Mouse (Mus musculus) stomach, postnatal 0 days (tissue): ENCODE data around the gene Cnot2. TPM values are rescaled to one million over a fixed set of nuclear protein-coding genes. Genes with fewer than 3 reads are reported as not detected.

Experiments used
- ATAC-seq: fragments of 200-750 bp; cut with Nextera tagmentation; 2 replicates; pipeline ENCODE4 v1.8.0; 2017; ENCODE audit not compliant: low FRiP score, low TSS enrichment
- DNase-seq: peaks from one replicate; pipeline ENCODE4 v3.0.0-alpha.2; 2016; ENCODE audit warnings: low spot score
- H3K27ac ChIP-seq: fragments of 300-500 bp; sonication (generic); replicated peaks from 2 replicates; pipeline ENCODE4 v1.5.1; 2014; ENCODE audit warnings: mild to moderate bottlenecking, control low read depth
- H3K27me3 ChIP-seq: fragments of 300-500 bp; sonication (generic); 2 replicates; pipeline ENCODE4 v1.6.1; 2014; ENCODE audit warnings: low read length; ENCODE audit not compliant: control insufficient read depth, insufficient read depth
- H3K36me3 ChIP-seq: fragments of 300-500 bp; sonication (generic); 2 replicates; pipeline ENCODE4 v1.6.1; 2014; ENCODE audit warnings: low read length, mixed read lengths; ENCODE audit not compliant: control insufficient read depth, insufficient read depth
- H3K4me1 ChIP-seq: fragments of 300-500 bp; sonication (generic); replicated peaks from 2 replicates; pipeline ENCODE4 v1.6.1; 2014; ENCODE audit warnings: antibody characterized with exemption; ENCODE audit not compliant: control insufficient read depth, insufficient read depth
- H3K4me2 ChIP-seq: fragments of 300-500 bp; sonication (generic); replicated peaks from 2 replicates; pipeline ENCODE4 v1.6.1; 2014; ENCODE audit warnings: low read depth, mild to moderate bottlenecking, control low read depth, moderate library complexity
- H3K4me3 ChIP-seq: fragments of 300-500 bp; sonication (generic); 2 replicates; pipeline ENCODE4 v1.5.1; 2014; ENCODE audit warnings: low read depth, low read length, control low read depth
- H3K9ac ChIP-seq: fragments of 300-500 bp; sonication (generic); 2 replicates; pipeline ENCODE4 v1.6.1; 2014; ENCODE audit warnings: mild to moderate bottlenecking, low read length, control low read depth, mixed read lengths
- H3K9me3 ChIP-seq: fragments of 300-500 bp; sonication (generic); 2 replicates; pipeline ENCODE4 v1.6.1; 2016; ENCODE audit warnings: low read length; ENCODE audit not compliant: control insufficient read depth
- CTCF ChIP-seq: IDR thresholded peaks from 2 replicates; pipeline ENCODE4 v1.5.1; 2016; ENCODE audit warnings: antibody characterized with exemption, low read depth, mild to moderate bottlenecking, moderate library complexity
- EP300 ChIP-seq: optimal IDR thresholded peaks from 2 replicates; pipeline ENCODE3; 2016; ENCODE audit warnings: antibody characterized with exemption
- WGBS: fragments of 180-500 bp; shearing (Covaris S2); extraction: QIAGEN DNeasy Blood & Tissue Kit; methylation state at CpG from one replicate; pipeline ENCODE4 v1.1.7; 2014; 5-methylcytosine and 5-hydroxymethylcytosine counted together
- polyA plus RNA-seq: library from polyadenylated mRNA; unstranded; fragments of >200 nt; fragmentation: Nextera tagmentation; extraction: Ambion mirVana; gene quantifications from 2 replicates; pipeline ENCODE4 v1.2.1, GENCODE M21; 2015

Cnot2 gene
- polyA plus RNA-seq, 1 experiment from 2014 or later: 38.0 TPM

DNA sequence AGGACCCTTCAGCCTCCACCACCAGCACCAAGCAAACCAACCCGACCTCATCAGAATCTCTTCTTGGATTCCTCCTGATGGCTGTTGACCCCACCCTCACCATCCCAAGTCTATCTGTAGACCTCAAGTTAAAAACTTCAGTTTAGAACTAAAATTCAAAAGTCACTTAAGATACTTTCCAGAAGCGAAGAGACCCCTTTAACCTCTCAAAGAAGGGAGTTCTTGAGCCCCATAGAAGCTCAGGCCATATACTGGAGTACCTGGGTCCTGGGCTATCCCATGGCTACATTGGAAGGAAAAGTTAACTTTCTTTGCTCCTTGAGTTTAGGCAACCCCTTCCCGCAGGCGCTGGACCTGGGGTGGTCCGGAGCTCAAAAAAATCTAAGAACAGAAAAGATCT is 108.7 kb downstream of the Cnot2 start:
- H3K36me3 ChIP-seq: no peaks in the 10 kb centered on the region
- no peak overlapping the region for H3K27ac ChIP-seq
- DNase-seq: no peak
- no peaks in the 10 kb centered on the region for H3K9me3 ChIP-seq
- no peak for TF ChIP-seq CTCF
- TF ChIP-seq EP300: no peak
- peaks cover 2% of the 10 kb centered on the region; the same call in 1 of the 2 replicates for H3K4me1 ChIP-seq
- no peaks in the 10 kb centered on the region; the same call in 1 of the 2 replicates for H3K27me3 ChIP-seq
- peak overlapping the region; percentile 95 for H3K4me2 ChIP-seq
- H3K9ac ChIP-seq: peak overlapping the region; percentile 60; the same call in 1 of the 2 replicates
- H3K4me3 ChIP-seq: peak overlapping the region; percentile 65
- 14% methylated on average over 5 of the region's 5 CpGs for WGBS
- no peak for ATAC-seq

DNA sequence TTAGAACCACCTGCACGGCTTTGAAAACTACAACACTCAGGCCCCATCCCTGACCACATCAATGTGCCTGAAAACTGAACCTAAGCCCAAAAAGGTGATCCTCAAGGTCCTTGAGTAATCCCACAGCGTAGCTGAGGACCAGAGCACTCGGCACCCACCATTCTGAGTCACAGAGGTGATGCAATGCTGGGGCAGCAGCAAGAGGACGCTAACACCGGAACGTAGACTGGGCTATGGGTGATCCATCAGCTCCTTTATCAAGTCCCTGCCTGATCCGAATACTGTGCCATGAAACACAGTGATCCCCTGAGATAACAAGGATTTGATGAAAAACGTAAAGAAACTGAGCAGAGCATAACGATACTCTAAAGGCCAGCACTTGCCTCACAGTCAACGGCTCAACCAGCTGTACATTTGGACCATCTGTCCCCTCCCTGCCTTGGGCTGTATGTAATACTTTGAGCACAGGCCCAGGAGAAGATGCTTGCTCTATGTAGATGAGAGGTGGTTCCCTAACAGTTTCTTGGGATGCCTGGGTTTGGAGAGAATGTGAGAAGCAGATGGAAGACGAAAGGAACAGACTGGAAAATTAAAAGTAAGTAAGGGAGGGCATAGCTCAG is 110.9 kb downstream of the Cnot2 start:
- H3K27ac ChIP-seq: no peak overlapping the region
- H3K36me3 ChIP-seq: no peaks in the 10 kb centered on the region
- H3K4me1 ChIP-seq: peaks cover 2% of the 10 kb centered on the region; the same call in 1 of the 2 replicates
- WGBS: 85% methylated on average over 11 of the region's 11 CpGs
- no peaks in the 10 kb centered on the region for H3K9me3 ChIP-seq
- no peak for DNase-seq
- H3K9ac ChIP-seq: no peak overlapping the region
- H3K4me3 ChIP-seq: no peak overlapping the region
- no peak overlapping the region for H3K4me2 ChIP-seq
- no peaks in the 10 kb centered on the region; the same call in 1 of the 2 replicates for H3K27me3 ChIP-seq
- no peak for ATAC-seq
- TF ChIP-seq EP300: no peak
- TF ChIP-seq CTCF: no peak

DNA sequence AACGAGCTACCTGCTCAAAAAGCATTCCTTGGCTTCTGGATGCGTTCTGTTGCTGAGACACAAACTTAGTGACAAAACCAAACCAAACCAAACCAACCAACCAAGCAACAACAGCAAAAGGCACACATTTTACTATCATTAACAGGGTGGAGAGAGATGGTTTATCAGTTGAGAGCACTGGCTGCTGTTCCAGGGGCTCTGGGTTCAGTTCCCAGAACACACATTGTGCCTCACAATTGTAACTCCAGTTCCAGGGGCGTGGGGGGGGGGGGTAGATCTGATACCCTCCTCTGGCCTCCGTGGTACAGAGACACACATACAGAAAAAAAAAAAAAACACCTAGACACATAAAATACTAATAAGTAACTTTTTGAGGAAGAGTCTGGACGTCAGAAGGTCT is 113.2 kb downstream of the Cnot2 start:
- ATAC-seq (no peak), DNase-seq (no peak)
- Histone ChIP-seq H3K4me3 (no peak overlapping the region), H3K9me3 (no peaks in the 10 kb centered on the region), H3K9ac (no peak overlapping the region), H3K4me2 (no peak overlapping the region), H3K4me1 (peaks cover 2% of the 10 kb centered on the region; the same call in 1 of the 2 replicates), H3K27me3 (no peaks in the 10 kb centered on the region; the same call in 1 of the 2 replicates), H3K27ac (no peak overlapping the region), H3K36me3 (no peaks in the 10 kb centered on the region)
- TF ChIP-seq EP300 (no peak), CTCF (no peak)
- 78% methylated on average over 5 of the region's 5 CpGs for WGBS

DNA sequence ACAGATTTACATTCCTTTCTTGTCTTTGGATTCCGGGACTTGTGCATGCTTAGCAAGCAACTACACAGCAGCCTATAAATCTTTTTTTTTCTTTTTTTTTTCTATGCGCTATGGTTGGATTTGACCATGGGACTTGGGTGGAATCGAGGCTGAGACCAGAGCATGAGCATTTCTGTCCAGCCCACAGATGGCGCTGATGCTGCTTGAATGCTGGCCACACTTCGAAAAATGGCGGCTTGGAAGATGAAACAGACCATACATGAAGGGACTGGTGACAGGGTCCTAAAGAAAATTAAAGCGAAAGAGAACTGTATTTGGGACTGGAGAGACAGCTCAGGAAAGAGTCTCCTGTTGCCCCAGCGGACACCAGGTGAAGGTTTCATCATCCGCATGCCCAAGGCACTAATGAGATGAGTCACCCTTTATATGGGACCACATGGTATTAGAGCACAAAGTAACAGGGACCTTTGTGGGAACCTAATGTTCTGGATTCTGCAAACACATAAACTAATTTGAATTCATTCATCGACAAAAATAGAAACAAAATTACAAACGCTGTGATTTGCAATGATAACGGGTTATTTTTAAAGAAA is 117.5 kb downstream of the Cnot2 start:
- H3K27me3 ChIP-seq: no peaks in the 10 kb centered on the region
- no peak for TF ChIP-seq EP300
- 0 out of 2 replicates have a peak, but pooled peaks have one; percentile 20 for TF ChIP-seq CTCF
- H3K4me2 ChIP-seq: no peak overlapping the region
- no peak overlapping the region for H3K4me3 ChIP-seq
- no peak overlapping the region for H3K27ac ChIP-seq
- 91% methylated on average over 12 of the region's 12 CpGs for WGBS
- H3K9me3 ChIP-seq: no peaks in the 10 kb centered on the region
- H3K36me3 ChIP-seq: no peaks in the 10 kb centered on the region
- DNase-seq (peak; percentile 11), ATAC-seq (no peak)
- H3K9ac ChIP-seq: no peak overlapping the region
- no peaks in the 10 kb centered on the region for H3K4me1 ChIP-seq

DNA sequence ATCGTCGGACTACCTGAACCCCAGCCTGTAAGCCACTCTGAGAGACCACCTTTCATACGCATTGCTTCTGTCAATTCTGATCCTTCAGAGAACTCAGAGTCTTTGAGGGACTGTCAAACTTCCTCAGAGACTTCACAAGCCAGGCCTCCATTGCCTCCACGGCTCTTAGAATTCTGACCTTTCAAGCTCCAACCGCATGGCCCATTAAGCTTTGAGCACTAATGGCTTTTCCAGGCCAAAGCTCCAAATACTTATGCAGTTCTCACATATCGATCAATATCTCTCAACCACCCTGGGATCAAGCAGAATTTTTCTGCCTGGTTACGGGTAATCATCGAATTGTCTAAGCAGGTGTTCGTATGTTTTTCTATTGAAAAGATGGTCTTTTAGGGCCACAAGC is 119.9 kb downstream of the Cnot2 start:
- Histone ChIP-seq H3K4me1 (no peaks in the 10 kb centered on the region), H3K4me2 (no peak overlapping the region), H3K36me3 (no peaks in the 10 kb centered on the region), H3K4me3 (no peak overlapping the region), H3K9me3 (no peaks in the 10 kb centered on the region), H3K27me3 (no peaks in the 10 kb centered on the region), H3K9ac (no peak overlapping the region), H3K27ac (no peak overlapping the region)
- DNase-seq: no peak
- 91% methylated on average over 9 of the region's 9 CpGs for WGBS
- TF ChIP-seq CTCF: no peak
- TF ChIP-seq EP300: no peak
- no peak for ATAC-seq

DNA sequence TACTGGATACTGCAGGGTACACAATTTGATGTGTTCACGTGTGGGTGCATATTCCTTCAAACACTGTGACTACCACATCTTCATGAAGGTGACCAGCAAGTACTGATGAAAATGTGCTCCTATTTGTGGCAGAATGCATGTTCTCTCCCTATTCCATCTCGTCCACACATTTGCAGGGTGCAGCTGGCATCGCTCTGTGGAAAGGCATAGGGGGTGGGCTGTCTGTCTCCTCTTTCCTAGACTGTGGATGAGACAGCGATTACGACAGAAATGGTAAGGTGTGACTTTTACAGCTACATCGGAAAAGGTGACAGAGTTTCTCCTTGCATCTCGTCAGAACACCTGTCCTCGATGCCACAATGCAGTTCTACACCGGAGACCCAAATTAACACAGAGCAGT is 122.5 kb downstream of the Cnot2 start:
- Histone ChIP-seq H3K9ac (no peak overlapping the region), H3K4me3 (no peak overlapping the region), H3K4me2 (no peak overlapping the region), H3K4me1 (no peaks in the 10 kb centered on the region), H3K36me3 (no peaks in the 10 kb centered on the region), H3K9me3 (no peaks in the 10 kb centered on the region), H3K27ac (no peak overlapping the region), H3K27me3 (no peaks in the 10 kb centered on the region)
- DNase-seq (no peak), ATAC-seq (no peak)
- 94% methylated on average over 9 of the region's 9 CpGs for WGBS
- TF ChIP-seq CTCF (no peak), EP300 (no peak)
